Mouse (Mus musculus) heart, adult 2 months (tissue): ENCODE measurements around the gene Spock1. TPM values are rescaled to one million over a fixed set of nuclear protein-coding genes. Genes with fewer than 3 reads are reported as not detected.

Experiments used
- DNase-seq, 2 experiments: peaks; one replicate each; pipeline ENCODE4 v3.0.0; 2021
- H3K27ac ChIP-seq: fragments of 200-600 bp; 2 replicates; pipeline ENCODE4 v1.8.1; 2022
- H3K27me3 ChIP-seq: fragments of 200-500 bp; 2 replicates; pipeline ENCODE4 v1.6.1; 2012; ENCODE audit warnings: mild to moderate bottlenecking, low read length, inconsistent platforms, mixed read lengths; ENCODE audit not compliant: control insufficient read depth, insufficient read depth
- H3K36me3 ChIP-seq: fragments of 200-500 bp; 2 replicates; pipeline ENCODE4 v1.6.1; 2012; ENCODE audit warnings: low read length, inconsistent platforms; ENCODE audit not compliant: control insufficient read depth, insufficient read depth
- H3K4me1 ChIP-seq: fragments of 200-500 bp; 2 replicates; pipeline ENCODE4 v1.6.1; 2011; ENCODE audit warnings: low read length; ENCODE audit not compliant: control insufficient read depth, insufficient read depth
- H3K4me3 ChIP-seq: fragments of 200-600 bp; 2 replicates; pipeline ENCODE4 v1.8.1; 2022
- H3K79me2 ChIP-seq: fragments of 200-500 bp; replicated peaks from 2 replicates; pipeline ENCODE4 v1.6.1; 2012; ENCODE audit warnings: mild to moderate bottlenecking, inconsistent platforms, low read length, moderate library complexity, mixed read lengths; ENCODE audit not compliant: control insufficient read depth, insufficient read depth
- H3K9ac ChIP-seq: fragments of 200-500 bp; 2 replicates; pipeline ENCODE4 v1.6.1; 2012; ENCODE audit warnings: low read depth, mild to moderate bottlenecking, control low read depth, inconsistent platforms, low read length, mixed read lengths
- CTCF ChIP-seq: fragments of 200-600 bp; IDR thresholded peaks from 2 replicates; pipeline ENCODE4 v1.8.1; 2022; ENCODE audit warnings: antibody characterized with exemption, mild to moderate bottlenecking, moderate library complexity
- EP300 ChIP-seq: fragments of 200-500 bp; IDR thresholded peaks from 2 replicates; pipeline ENCODE4 v1.6.1; 2011; ENCODE audit warnings: low read depth, low read length, control low read depth; ENCODE audit not compliant: insufficient read depth
- POLR2A ChIP-seq: fragments of 200-500 bp; IDR thresholded peaks from 2 replicates; pipeline ENCODE4 v1.6.1; 2011; ENCODE audit warnings: mild to moderate bottlenecking, low read depth, low read length, control low read depth; ENCODE audit not compliant: insufficient read depth
- WGBS: fragments of 180-500 bp; shearing (Covaris S2); methylation state at CpG from one replicate; pipeline ENCODE4 v1.1.7; 2018; 5-methylcytosine and 5-hydroxymethylcytosine counted together
- intact Hi-C: fragments of 180-260 bp; cut with DNase I; formaldehyde crosslinking; loops from one replicate; pipeline ENCODE4 v1.15.1; 2025
- polyA plus RNA-seq: library from polyadenylated mRNA; depleted of rRNA; stranded (reverse); fragments of >200 nt; gene quantifications from 2 replicates; pipeline ENCODE4 v1.2.3, GENCODE M21; 2012
- total RNA-seq, 2 experiments: library from RNA; stranded (reverse); gene quantifications; 2 replicates each; pipeline ENCODE4 v1.2.3; 2021

Gene Spock1
- total and polyA plus RNA-seq, 3 experiments, result 0.04 TPM; not detected in 2

- DNase-seq, result no peak
- H3K27ac ChIP-seq, result no peak overlapping the region
- H3K4me3 ChIP-seq, result no peak overlapping the region
- WGBS, result 44% methylated on average over 5 of the region's 5 CpGs
- TF ChIP-seq POLR2A (no peak), CTCF (no peak), EP300 (no peak)
- H3K79me2 ChIP-seq, result no peaks in the 10 kb centered on the region
- H3K36me3 ChIP-seq, result no peaks in the 10 kb centered on the region
- intact Hi-C loops, result no loop called here
- H3K9ac ChIP-seq, result no peak overlapping the region
- H3K4me1 ChIP-seq, result no peaks in the 10 kb centered on the region
- no peaks in the 10 kb centered on the region for H3K27me3 ChIP-seq
Observed at GRCm38 (mm10) chr13:57688926-57689325, 219.2 kb downstream of the Spock1 start.

GRCm38 (mm10) chr13:57686437-57686836, 221.7 kb downstream of the Spock1 start:
- Histone ChIP-seq H3K4me1 (no peaks in the 10 kb centered on the region), H3K79me2 (no peaks in the 10 kb centered on the region), H3K4me3 (no peak overlapping the region), H3K27ac (no peak overlapping the region), H3K36me3 (no peaks in the 10 kb centered on the region), H3K9ac (no peak overlapping the region), H3K27me3 (no peaks in the 10 kb centered on the region)
- no peak for TF ChIP-seq POLR2A
- TF ChIP-seq CTCF, result no peak
- TF ChIP-seq EP300, result no peak
- intact Hi-C loops, result no loop called here
- WGBS, result 68% methylated on average over 5 of the region's 5 CpGs
- DNase-seq, result no peak

- H3K36me3 ChIP-seq, result no peaks in the 10 kb centered on the region
Observed at GRCm38 (mm10) chr13:57685201-57685600, 222.9 kb downstream of the Spock1 start.

GRCm38 (mm10) chr13:57679591-57679990, 228.5 kb downstream of the Spock1 start:
- Histone ChIP-seq H3K27ac (no peak overlapping the region), H3K36me3 (no peaks in the 10 kb centered on the region), H3K4me1 (no peaks in the 10 kb centered on the region), H3K27me3 (no peaks in the 10 kb centered on the region), H3K9ac (no peak overlapping the region), H3K79me2 (no peaks in the 10 kb centered on the region), H3K4me3 (no peak overlapping the region)
- 84% methylated on average over 2 of the region's 2 CpGs for WGBS
- DNase-seq, result no peak
- intact Hi-C loops, result no loop called here
- TF ChIP-seq CTCF (no peak), POLR2A (no peak), EP300 (no peak)

More at GRCm38 (mm10) chr13:57685201-57685600, 222.9 kb downstream of the Spock1 start:
- no peak overlapping the region for H3K4me3 ChIP-seq
- no peak for DNase-seq
- TF ChIP-seq POLR2A, result no peak
- no peak for TF ChIP-seq EP300
- no peak for TF ChIP-seq CTCF
- intact Hi-C loops, result no loop called here
- H3K9ac ChIP-seq, result no peak overlapping the region
- H3K27me3 ChIP-seq, result no peaks in the 10 kb centered on the region
- no peaks in the 10 kb centered on the region for H3K4me1 ChIP-seq
- no peaks in the 10 kb centered on the region for H3K79me2 ChIP-seq
- 22% methylated on average over 11 of the region's 11 CpGs for WGBS
- H3K27ac ChIP-seq, result no peak overlapping the region

- whole genome bisulfite sequencing, result 89% methylated on average over 1 of the region's 1 CpGs
- intact Hi-C loops, result no loop called here
- no peak overlapping the region for H3K4me3 ChIP-seq
- no peak for DNase-seq
- H3K36me3 ChIP-seq, result no peaks in the 10 kb centered on the region
- no peak overlapping the region for H3K27ac ChIP-seq
- no peaks in the 10 kb centered on the region for H3K4me1 ChIP-seq
- no peaks in the 10 kb centered on the region for H3K79me2 ChIP-seq
- no peak for TF ChIP-seq POLR2A
- no peak for TF ChIP-seq CTCF
- no peak for TF ChIP-seq EP300
- H3K27me3 ChIP-seq, result no peaks in the 10 kb centered on the region
- H3K9ac ChIP-seq, result no peak overlapping the region
Observed at GRCm38 (mm10) chr13:57676820-57677219, 231.3 kb downstream of the Spock1 start.

- H3K79me2 ChIP-seq, result no peaks in the 10 kb centered on the region
- intact Hi-C loops, result no loop called here
- no peaks in the 10 kb centered on the region for H3K27me3 ChIP-seq
- no peak overlapping the region for H3K27ac ChIP-seq
- H3K9ac ChIP-seq, result no peak overlapping the region
- H3K36me3 ChIP-seq, result no peaks in the 10 kb centered on the region
- H3K4me3 ChIP-seq, result no peak overlapping the region
- 91% methylated on average over 1 of the region's 1 CpGs for WGBS
- TF ChIP-seq POLR2A, result no peak
- TF ChIP-seq EP300, result no peak
- no peak for TF ChIP-seq CTCF
- no peak for DNase-seq
- H3K4me1 ChIP-seq, result no peaks in the 10 kb centered on the region
Observed at GRCm38 (mm10) chr13:57673399-57673798, 234.7 kb downstream of the Spock1 start.

- TF ChIP-seq EP300 (no peak), POLR2A (no peak), CTCF (no peak)
- Histone ChIP-seq H3K27ac (no peak overlapping the region), H3K79me2 (no peaks in the 10 kb centered on the region), H3K4me3 (no peak overlapping the region), H3K9ac (no peak overlapping the region), H3K27me3 (no peaks in the 10 kb centered on the region), H3K36me3 (no peaks in the 10 kb centered on the region), H3K4me1 (no peaks in the 10 kb centered on the region)
- intact Hi-C loops, result no loop called here
- no peak for DNase-seq
- WGBS, result 57% methylated on average over 3 of the region's 3 CpGs
Observed at GRCm38 (mm10) chr13:57672762-57673161, 235.4 kb downstream of the Spock1 start.
